Mouse (Mus musculus) heart, postnatal 0 days (tissue): Measurements from ENCODE around the gene Hoxc6. TPM values are rescaled to one million over a fixed set of nuclear protein-coding genes. Genes with fewer than 3 reads are reported as not detected.
A peak's percentile ranks its signal among the peaks of the same experiment; 100 is the strongest.

Source experiments
- ATAC-seq: fragments of 200-750 bp; cut with Nextera tagmentation; 2 replicates; pipeline ENCODE4 v1.8.0; 2017; ENCODE audit warnings: low read depth, moderate number of reproducible peaks, moderate library complexity; ENCODE audit not compliant: insufficient read depth
- DNase-seq: peaks from one replicate; pipeline ENCODE4 v3.0.0-alpha.2; 2016; ENCODE audit warnings: low spot score
- H3K27ac ChIP-seq: fragments of 300-500 bp; sonication (generic); 2 replicates; pipeline ENCODE4 v1.5.1; 2014; ENCODE audit warnings: low read depth, mild to moderate bottlenecking
- H3K27me3 ChIP-seq: fragments of 300-500 bp; sonication (generic); 2 replicates; pipeline ENCODE4 v1.6.1; 2014; ENCODE audit warnings: low read length, mixed read lengths; ENCODE audit not compliant: control insufficient read depth, insufficient read depth
- H3K36me3 ChIP-seq: fragments of 300-500 bp; sonication (generic); replicated peaks from 2 replicates; pipeline ENCODE4 v1.6.1; 2014; ENCODE audit warnings: low read length, mixed read lengths; ENCODE audit not compliant: control insufficient read depth, insufficient read depth
- H3K4me1 ChIP-seq: fragments of 300-500 bp; sonication (generic); 2 replicates; pipeline ENCODE4 v1.6.1; 2014; ENCODE audit warnings: antibody characterized with exemption; ENCODE audit not compliant: control insufficient read depth, insufficient read depth
- H3K4me2 ChIP-seq: fragments of 300-500 bp; sonication (generic); 2 replicates; pipeline ENCODE4 v1.6.1; 2014; ENCODE audit warnings: low read depth, mild to moderate bottlenecking, low read length, moderate library complexity
- H3K4me3 ChIP-seq: fragments of 300-500 bp; sonication (generic); 2 replicates; pipeline ENCODE4 v1.5.1; 2014; ENCODE audit warnings: low read depth, low read length
- H3K9ac ChIP-seq: fragments of 300-500 bp; sonication (generic); replicated peaks from 2 replicates; pipeline ENCODE4 v1.6.1; 2014; ENCODE audit warnings: low read depth, low read length, mixed read lengths
- H3K9me3 ChIP-seq: fragments of 300-500 bp; sonication (generic); replicated peaks from 2 replicates; pipeline ENCODE4 v1.6.1; 2016; ENCODE audit warnings: low read length; ENCODE audit not compliant: control insufficient read depth
- CTCF ChIP-seq: IDR thresholded peaks from 2 replicates; pipeline ENCODE4 v1.5.1; 2016; ENCODE audit warnings: antibody characterized with exemption, control low read depth, low read depth
- EP300 ChIP-seq: IDR thresholded peaks from 2 replicates; pipeline ENCODE4 v1.6.1; 2016; ENCODE audit warnings: antibody characterized with exemption, low read depth
- WGBS: fragments of 180-500 bp; shearing (Covaris S2); extraction: QIAGEN DNeasy Blood & Tissue Kit; methylation state at CpG from one replicate; pipeline ENCODE4 v1.1.7; 2014; 5-methylcytosine and 5-hydroxymethylcytosine counted together
- polyA plus RNA-seq: library from polyadenylated mRNA; unstranded; fragments of >200 nt; fragmentation: Nextera tagmentation; extraction: Ambion mirVana; gene quantifications from 2 replicates; pipeline ENCODE4 v1.2.1, GENCODE M21; 2015
- total RNA-seq: library from RNA; depleted of rRNA; stranded (reverse); fragments of >200 nt; gene quantifications from 2 replicates; pipeline ENCODE4 v1.2.3, GENCODE M21; 2014; ENCODE audit warnings: low replicate concordance

Gene Hoxc6
- total and polyA plus RNA-seq, 2 experiments from 2014 or later: not detected

DNA sequence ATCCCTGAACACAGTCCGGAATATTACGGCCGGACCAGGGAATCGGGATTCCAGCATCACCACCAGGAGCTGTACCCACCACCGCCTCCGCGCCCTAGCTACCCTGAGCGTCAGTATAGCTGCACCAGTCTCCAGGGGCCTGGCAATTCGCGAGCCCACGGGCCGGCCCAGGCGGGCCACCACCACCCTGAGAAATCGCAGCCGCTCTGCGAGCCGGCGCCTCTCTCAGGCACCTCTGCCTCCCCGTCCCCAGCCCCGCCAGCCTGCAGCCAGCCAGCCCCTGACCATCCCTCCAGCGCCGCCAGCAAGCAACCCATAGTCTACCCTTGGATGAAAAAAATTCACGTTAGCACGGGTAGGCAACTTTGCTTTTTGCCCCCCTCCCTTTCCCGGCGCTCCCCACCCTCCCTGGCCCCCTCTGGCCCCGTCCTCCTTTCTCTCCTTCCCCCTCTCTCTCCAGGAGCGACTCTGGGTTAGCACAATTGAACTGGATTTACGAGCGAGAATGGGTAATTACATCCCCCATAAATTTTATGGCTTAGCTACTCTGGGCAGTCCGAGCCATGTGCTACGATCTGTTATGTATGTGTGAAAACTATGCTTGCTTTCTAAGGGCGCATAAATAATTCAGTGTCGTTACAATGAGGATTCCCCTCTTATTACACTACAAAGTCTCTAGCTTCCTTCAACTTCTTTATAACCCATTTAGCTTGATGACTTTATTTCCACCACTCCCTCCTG, 36.9 kb downstream of the Hoxc6 start:
- Histone ChIP-seq H3K27ac (no peak overlapping the region), H3K4me2 (peak overlapping the region; percentile 8; the same call in 1 of the 2 replicates), H3K9ac (no peak overlapping the region), H3K36me3 (no peaks in the 10 kb centered on the region), H3K9me3 (no peaks in the 10 kb centered on the region), H3K4me1 (no peaks in the 10 kb centered on the region), H3K4me3 (peak overlapping the region; percentile 13; the same call in 1 of the 2 replicates), H3K27me3 (peaks cover 100% of the 10 kb centered on the region)
- no peak for TF ChIP-seq CTCF
- ATAC-seq (no peak), DNase-seq (no peak)
- 2% methylated on average over 34 of the region's 34 CpGs for WGBS

GRCm38 (mm10) chr15:103035548-103035881, 37.5 kb downstream of the Hoxc6 start:
- H3K27me3 ChIP-seq: peaks cover 100% of the 10 kb centered on the region
- H3K36me3 ChIP-seq: no peaks in the 10 kb centered on the region
- H3K4me2 ChIP-seq: no peak overlapping the region
- no peak overlapping the region for H3K27ac ChIP-seq
- no peaks in the 10 kb centered on the region for H3K9me3 ChIP-seq
- no peak for TF ChIP-seq CTCF
- no peak for TF ChIP-seq EP300
- H3K9ac ChIP-seq: no peak overlapping the region
- ATAC-seq (no peak), DNase-seq (no peak)
- peak overlapping the region; percentile 9; the same call in 1 of the 2 replicates for H3K4me3 ChIP-seq
- no peaks in the 10 kb centered on the region for H3K4me1 ChIP-seq
- WGBS: 3% methylated on average over 14 of the region's 14 CpGs

DNA sequence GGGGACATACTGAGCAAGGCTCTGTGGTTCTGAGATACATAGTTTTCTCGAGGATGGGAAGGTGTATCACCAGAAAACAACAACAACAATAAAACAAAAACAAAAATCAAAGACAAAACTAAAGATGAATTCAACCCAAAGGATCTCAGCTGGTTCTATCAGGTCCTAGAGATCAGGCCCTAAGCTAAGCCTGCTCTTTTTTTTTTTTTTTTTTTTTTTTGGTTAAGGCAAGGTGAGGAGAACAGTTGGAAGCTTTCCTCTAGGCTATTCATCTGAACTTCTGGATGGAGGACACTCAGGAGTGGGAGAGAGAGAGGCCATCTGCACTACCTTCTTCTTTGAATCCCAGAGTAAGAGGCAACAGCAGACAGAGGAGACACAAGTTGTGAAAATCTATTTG, 39.5 kb downstream of the Hoxc6 start:
- H3K27me3 ChIP-seq: peaks cover 100% of the 10 kb centered on the region
- H3K9me3 ChIP-seq: no peaks in the 10 kb centered on the region
- ATAC-seq: no peak
- H3K27ac ChIP-seq: no peak overlapping the region
- no peak overlapping the region for H3K9ac ChIP-seq
- TF ChIP-seq CTCF (no peak), EP300 (no peak)
- WGBS: 22% methylated on average over 1 of the region's 1 CpGs
- H3K4me2 ChIP-seq: no peak overlapping the region
- DNase-seq: no peak
- no peaks in the 10 kb centered on the region for H3K36me3 ChIP-seq
- H3K4me3 ChIP-seq: no peak overlapping the region
- no peaks in the 10 kb centered on the region for H3K4me1 ChIP-seq

GRCm38 (mm10) chr15:103038701-103039480, 40.8 kb downstream of the Hoxc6 start:
- Histone ChIP-seq H3K4me3 (no peak overlapping the region), H3K27me3 (peaks cover 100% of the 10 kb centered on the region), H3K27ac (no peak overlapping the region), H3K4me2 (no peak overlapping the region), H3K36me3 (no peaks in the 10 kb centered on the region), H3K9me3 (no peaks in the 10 kb centered on the region), H3K9ac (no peak overlapping the region), H3K4me1 (no peaks in the 10 kb centered on the region)
- no peak for DNase-seq
- WGBS: 18% methylated on average over 10 of the region's 10 CpGs
- TF ChIP-seq CTCF: no peak
- no peak for TF ChIP-seq EP300
- no peak for ATAC-seq

GRCm38 (mm10) chr15:103039609-103040008, 41.6 kb downstream of the Hoxc6 start:
- ATAC-seq (no peak), DNase-seq (no peak)
- Histone ChIP-seq H3K4me1 (no peaks in the 10 kb centered on the region), H3K36me3 (no peaks in the 10 kb centered on the region), H3K27me3 (peaks cover 100% of the 10 kb centered on the region), H3K4me2 (no peak overlapping the region), H3K9ac (no peak overlapping the region), H3K27ac (no peak overlapping the region), H3K4me3 (no peak overlapping the region), H3K9me3 (no peaks in the 10 kb centered on the region)
- WGBS: 31% methylated on average over 3 of the region's 3 CpGs
- TF ChIP-seq CTCF (no peak), EP300 (no peak)
